Mouse (Mus musculus): ENCODE data around the gene Pfn1. TPM values are rescaled to one million over a fixed set of nuclear protein-coding genes. Genes with fewer than 3 reads are reported as not detected.
A peak's percentile ranks its signal among the peaks of the same experiment; 100 is the strongest.

Gene Pfn1
- total RNA-seq, 2 experiments from 2014 or later: 620 to 621 TPM

- peak in 1 of 2 experiments; percentile 74 for DNase-seq (ENCODE audit: low spot score in 2 of 2)
Observed at GRCm38 (mm10) chr11:70605024-70605566, 49.3 kb downstream of the Pfn1 start.

Other genes starting within 250 kb of the Pfn1 start
- gene Pelp1, start 244.6 kb downstream of the Pfn1 start, total RNA-seq (2021): 10 to 100 TPM; 26.1 to 26.5 TPM
- 10 to 100 TPM; 20.4 to 24.7 TPM for gene Arrb2, start 222.0 kb downstream of the Pfn1 start, total RNA-seq (2021)
- gene Med11, start 202.7 kb downstream of the Pfn1 start, total RNA-seq (2021): 10 to 100 TPM; 11.2 TPM
- 1 to 10 TPM in 1 of 2 experiments, under 1 TPM in 1; 0.96 to 1.3 TPM for gene Zmynd15, start 195.2 kb downstream of the Pfn1 start, total RNA-seq (2021)
- 1 to 10 TPM; 5.0 to 5.1 TPM for gene Cxcl16, start 194.7 kb downstream of the Pfn1 start, total RNA-seq (2021)
- not detected for gene Tm4sf5, start 149.4 kb downstream of the Pfn1 start, total RNA-seq (2021)
- under 1 TPM; 0.86 to 0.88 TPM for gene Vmo1, start 140.0 kb downstream of the Pfn1 start, total RNA-seq (2021)
- gene Gltpd2, start 135.4 kb downstream of the Pfn1 start, total RNA-seq (2021): under 1 TPM in 1 of 2 experiments, not detected in 1; 0.25 TPM
- 100 to 1,000 TPM; 349 to 357 TPM for gene Psmb6, start 129.3 kb downstream of the Pfn1 start, total RNA-seq (2021)
- gene Gm40193, start 121.7 kb downstream of the Pfn1 start, total RNA-seq (2021): not detected
- gene Pld2, start 114.6 kb downstream of the Pfn1 start, total RNA-seq (2021): 10 to 100 TPM; 23.4 to 23.6 TPM
- 10 to 100 TPM; 44.8 to 46.3 TPM for gene Mink1, start 91.8 kb downstream of the Pfn1 start, total RNA-seq (2021)
- gene 4930544D05Rik, start 38.8 kb downstream of the Pfn1 start, total RNA-seq (2021): not detected
- 10 to 100 TPM; 13.8 to 21.4 TPM for gene Chrne, start 35.4 kb downstream of the Pfn1 start, total RNA-seq (2021)
- gene Gp1ba, start 15.5 kb downstream of the Pfn1 start, total RNA-seq (2021): under 1 TPM; 0.32 to 0.39 TPM
- gene Rnf167, start 7.4 kb downstream of the Pfn1 start, total RNA-seq (2021): 10 to 100 TPM; 43.5 to 44.0 TPM
- 100 to 1,000 TPM; 222 TPM for gene Slc25a11, start 7.2 kb downstream of the Pfn1 start, total RNA-seq (2021)
- gene Eno3, start 2.6 kb upstream of the Pfn1 start, total RNA-seq (2021): 1,000 to 10,000 TPM; 4,042 to 4,361 TPM
- gene Spag7, start 14.8 kb upstream of the Pfn1 start, total RNA-seq (2021): 100 to 1,000 TPM; 119 to 129 TPM
- 10 to 100 TPM; 18.1 to 20.3 TPM for gene Camta2, start 33.5 kb upstream of the Pfn1 start, total RNA-seq (2021)
- gene Inca1, start 45.5 kb upstream of the Pfn1 start, total RNA-seq (2021): 1 to 10 TPM; 2.0 to 3.0 TPM
- gene Kif1c, start 45.9 kb upstream of the Pfn1 start, total RNA-seq (2021): 100 to 1,000 TPM; 162 to 166 TPM
- 10 to 100 TPM; 11.8 to 13.6 TPM for gene Zfp3, start 109.6 kb upstream of the Pfn1 start, total RNA-seq (2021)
- not detected for gene Scimp, start 157.9 kb upstream of the Pfn1 start, total RNA-seq (2021)
- 10 to 100 TPM; 39.4 to 40.7 TPM for gene Rabep1, start 190.1 kb upstream of the Pfn1 start, total RNA-seq (2021)

Data from gastrocnemius, postnatal 4 days (tissue).